Mouse (Mus musculus): ENCODE data around the gene Kcns1.

Gene Kcns1

DNA sequence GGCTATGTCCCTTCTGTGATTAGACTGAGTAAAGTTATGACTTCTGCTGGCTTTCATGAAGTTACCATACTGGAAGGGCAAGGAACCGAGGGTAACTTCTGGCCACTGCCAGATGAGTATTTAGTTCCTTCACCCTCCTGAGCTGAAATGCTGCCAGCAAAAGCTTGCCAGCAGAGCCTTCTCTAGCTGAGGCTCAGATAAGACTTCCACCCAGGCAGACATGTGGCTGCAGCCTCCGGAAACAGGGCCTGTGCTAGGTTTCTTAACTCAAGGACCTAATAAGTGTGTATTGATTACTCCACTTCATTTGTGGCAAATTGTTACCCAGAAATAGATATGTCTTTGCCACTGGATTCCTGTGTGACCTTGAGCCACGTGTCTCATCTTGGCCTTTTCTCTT, 2.5 kb upstream of the Kcns1 start:
- DNase-seq (ENCODE audit: low read depth, low spot score) = no peak

DNA sequence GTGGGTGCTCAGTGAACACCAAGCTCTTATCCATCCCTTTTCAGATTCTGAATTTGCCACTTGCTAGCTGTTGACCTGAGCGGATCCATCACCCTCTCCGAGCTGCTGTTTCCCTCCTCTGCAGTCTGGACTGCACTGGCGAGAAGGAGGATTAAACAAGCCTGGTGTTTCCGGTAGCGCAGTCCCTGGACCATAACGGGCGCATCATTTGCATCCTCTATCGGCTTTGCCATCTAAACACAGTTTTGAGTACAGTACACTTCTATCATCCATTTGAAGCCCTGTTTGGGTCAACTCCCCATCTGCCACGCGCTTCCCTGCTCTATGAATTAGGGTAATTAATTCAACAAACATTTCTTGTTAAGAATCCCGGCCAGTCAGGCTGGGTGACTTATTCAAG, 587 bp downstream of the Kcns1 start:
- no peak for DNase-seq (ENCODE audit: low read depth, low spot score)

- DNase-seq (ENCODE audit: low read depth, low spot score) = peak; percentile 16
Observed at GRCm38 (mm10) chr2:164168571-164168946, 2.4 kb downstream of the Kcns1 start.

DNA sequence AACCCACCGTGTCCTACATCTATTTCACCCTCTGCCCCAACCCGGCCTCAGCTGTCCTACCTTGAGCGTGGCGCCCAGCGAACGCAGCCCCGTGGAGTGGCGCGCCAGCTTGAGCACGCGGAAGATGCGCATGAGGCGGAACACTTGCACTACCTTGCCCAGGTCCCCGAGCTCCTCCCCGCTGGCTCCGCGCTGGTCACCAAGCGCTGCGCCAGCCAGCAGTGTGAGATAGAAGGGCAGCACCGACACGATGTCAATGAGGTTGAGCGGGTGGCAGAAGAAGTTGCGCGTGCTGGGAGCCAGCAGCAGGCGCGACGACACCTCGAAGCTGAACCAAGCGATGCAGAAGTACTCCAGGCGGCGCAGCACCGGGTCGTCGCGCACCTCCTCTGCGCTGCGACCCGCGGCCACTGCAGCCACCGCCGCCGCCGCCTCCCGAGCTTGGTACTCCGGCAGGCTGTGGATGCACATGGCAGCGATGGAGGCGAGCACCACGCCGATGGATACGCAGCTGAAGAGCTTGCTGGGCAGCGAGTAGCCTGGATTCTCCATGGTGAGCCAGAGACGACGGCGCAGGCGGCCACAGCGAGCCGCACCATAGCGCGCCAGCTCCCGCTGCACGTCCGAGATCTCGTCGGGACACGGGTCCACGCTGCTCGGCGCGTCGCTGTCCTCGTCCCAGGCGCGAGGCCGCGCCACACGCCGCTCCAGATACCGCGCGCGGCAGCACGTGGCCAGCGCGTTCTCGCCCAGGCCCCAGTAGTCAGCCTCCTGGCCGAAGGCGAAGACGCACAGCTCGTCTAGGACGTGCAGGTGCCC, 3.0 kb downstream of the Kcns1 start:
- peak; percentile 6 for DNase-seq (ENCODE audit: low read depth, low spot score)

DNA sequence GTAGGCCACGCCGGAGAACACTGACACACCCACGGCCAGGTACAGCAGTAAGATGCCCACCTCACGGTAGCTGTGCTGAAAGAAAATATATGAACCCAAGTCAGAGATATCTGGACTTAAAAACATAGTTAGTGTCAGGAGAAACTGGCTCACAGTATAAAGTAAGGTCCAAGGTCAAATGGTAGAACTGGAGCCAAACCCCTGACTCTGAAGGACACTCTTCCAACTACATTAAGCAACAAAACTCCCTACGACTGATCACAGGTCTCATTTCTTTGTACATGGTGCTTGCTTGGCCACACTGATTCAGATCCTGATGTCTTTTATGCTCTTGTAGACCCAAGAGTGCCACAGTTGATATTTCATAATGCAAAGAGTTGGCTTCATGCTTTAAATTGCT, 6.0 kb downstream of the Kcns1 start:
- no peak for DNase-seq (ENCODE audit: low read depth, low spot score)

- DNase-seq (ENCODE audit: low read depth, low spot score) = no peak
Observed at GRCm38 (mm10) chr2:164161515-164162055, 9.3 kb downstream of the Kcns1 start.

GRCm38 (mm10) chr2:164158838-164159237, 12.1 kb downstream of the Kcns1 start:
- no peak for DNase-seq (ENCODE audit: low read depth, low spot score)

DNA sequence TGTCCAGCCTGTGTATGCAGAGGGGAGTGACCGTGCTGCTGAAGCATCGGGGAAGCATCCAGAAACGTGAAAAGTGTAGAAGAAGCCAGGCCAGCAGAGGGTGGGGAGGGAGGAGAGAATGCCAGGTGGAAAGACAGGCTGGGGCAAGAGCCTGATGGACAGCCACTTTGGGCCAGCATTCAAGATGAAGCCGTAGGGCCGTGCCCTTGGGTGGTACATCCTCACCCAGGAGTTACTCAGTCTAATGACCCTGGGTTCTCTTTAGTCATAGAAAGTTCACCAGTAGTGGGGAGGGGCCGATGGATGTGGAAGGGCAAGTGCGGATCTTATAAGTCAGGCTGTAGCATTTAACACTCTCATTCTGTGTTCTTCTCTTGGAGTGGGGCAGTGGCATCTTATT, 14.8 kb downstream of the Kcns1 start:
- DNase-seq (ENCODE audit: low read depth, low spot score) = no peak

- no peak for DNase-seq (ENCODE audit: low read depth, low spot score)
Observed at GRCm38 (mm10) chr2:164154007-164154406, 16.9 kb downstream of the Kcns1 start.

- DNase-seq (ENCODE audit: low read depth, low spot score) = no peak
Observed at GRCm38 (mm10) chr2:164152341-164152740, 18.6 kb downstream of the Kcns1 start.

DNA sequence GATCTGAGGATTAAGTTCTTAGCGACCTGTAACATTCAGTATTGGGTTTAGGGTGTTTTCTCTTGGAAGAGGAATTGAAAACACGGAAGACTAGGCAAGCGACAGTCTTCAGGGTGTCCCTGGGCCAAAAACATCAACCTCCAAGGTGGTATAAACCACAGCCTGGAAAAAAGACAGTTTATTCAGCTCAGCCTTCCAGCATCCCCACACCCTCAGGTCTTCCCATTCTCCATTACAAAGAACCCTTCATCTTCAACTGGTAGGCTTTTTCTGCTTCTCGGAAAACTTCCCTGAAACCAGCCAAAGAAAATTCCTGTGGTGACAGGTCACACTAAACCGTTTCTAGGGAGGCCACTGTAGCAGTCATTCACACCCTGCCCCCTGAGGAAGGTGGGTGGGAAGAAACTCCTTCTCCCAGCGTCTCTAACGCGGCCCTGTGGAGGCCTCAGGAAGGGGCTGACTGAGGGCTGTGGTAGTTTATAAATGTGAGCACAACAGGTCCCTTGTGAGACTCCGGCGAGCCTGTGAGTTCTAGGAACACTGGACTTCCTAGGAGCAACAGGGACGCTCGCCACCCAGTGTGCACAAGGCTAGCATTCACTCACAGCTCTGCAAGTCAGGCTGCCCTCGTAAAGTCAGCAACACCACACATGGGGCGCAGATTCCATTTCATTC, 20.7 kb downstream of the Kcns1 start:
- no peak for DNase-seq (ENCODE audit: low read depth, low spot score)

GRCm38 (mm10) chr2:164146556-164146955, 24.4 kb downstream of the Kcns1 start:
- DNase-seq (ENCODE audit: low read depth, low spot score) = no peak

DNA sequence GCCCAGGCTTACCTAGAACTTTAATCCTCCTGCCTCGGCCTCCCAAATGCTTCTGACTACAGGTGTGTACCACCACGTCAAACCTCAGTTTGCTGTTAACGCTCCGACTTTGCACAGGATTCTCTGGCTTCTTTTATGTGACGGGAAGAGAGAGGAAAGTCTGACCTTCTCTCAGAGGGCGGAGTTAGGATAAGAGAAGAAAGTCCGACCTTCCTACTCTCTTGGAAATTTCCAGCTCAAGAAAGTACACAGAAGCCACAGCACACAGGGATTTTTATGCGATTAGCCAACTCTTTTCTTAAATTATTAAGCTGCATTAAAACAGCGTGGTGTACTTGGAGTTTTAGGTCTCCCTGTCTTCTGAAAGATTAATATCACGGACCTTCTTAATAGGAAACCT, 26.4 kb downstream of the Kcns1 start:
- DNase-seq (ENCODE audit: low read depth, low spot score) = no peak

DNA sequence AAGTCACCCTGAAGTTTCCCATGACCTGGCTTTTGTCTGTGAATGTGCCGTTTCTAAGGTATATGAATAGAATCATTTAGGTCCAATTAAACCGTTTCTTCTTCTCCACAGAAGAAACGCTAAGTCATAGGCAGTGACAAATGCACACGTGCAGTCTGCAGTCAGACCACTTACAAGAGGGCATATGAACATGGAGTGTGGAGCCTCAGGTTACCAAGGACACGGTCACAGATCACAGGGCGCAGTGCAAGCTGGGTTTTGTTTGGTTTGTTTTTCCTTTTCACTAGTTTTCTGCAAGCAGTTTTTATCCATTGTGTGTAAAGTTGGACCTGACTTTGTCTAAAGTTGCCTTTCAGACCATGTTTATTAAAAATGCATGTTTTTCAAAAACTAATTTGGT, 26.9 kb downstream of the Kcns1 start:
- DNase-seq (ENCODE audit: low read depth, low spot score) = no peak

DNA sequence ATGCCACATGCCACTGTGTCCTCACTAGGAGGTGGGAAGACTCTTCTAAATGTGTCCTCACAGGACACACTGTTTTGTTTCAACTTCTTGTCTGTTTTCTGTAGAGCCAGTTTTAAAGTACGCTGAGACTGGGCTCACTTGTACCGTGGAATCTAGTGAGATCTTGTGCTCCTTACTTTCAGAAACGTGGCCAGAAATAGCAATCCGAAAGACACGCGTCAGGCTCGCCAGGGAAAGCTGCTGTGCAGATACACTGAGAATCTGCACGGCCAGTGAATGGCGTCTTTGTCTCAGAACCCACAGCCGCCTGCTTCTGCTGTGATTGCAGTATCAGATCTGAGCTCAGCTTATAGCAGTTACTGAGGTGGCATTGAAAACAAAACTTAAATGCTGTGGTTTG, 28.9 kb downstream of the Kcns1 start:
- DNase-seq (ENCODE audit: low read depth, low spot score) = no peak

DNA sequence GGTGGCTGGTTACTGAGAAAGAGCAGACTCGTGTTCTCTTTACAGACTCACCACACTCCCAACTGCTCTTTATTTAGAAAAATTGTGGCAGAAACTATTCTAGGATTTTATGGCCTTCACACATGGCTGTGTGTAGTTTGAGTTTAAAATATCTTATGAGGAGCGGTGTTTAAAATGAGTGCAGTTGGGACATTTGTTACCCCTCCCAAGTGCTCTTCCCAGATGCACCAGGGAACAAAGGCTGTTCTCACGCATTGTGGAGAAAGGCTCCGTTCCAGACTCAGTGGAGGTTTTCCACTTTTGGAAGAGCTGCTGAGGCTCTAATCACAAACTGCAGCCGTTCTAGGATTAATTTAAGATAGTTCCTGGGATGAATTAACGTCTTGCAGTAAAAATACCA, 33.2 kb downstream of the Kcns1 start:
- DNase-seq (ENCODE audit: low read depth, low spot score) = no peak

GRCm38 (mm10) chr2:164136393-164136792, 34.5 kb downstream of the Kcns1 start:
- DNase-seq (ENCODE audit: low read depth, low spot score) = no peak

- no peak for DNase-seq (ENCODE audit: low read depth, low spot score)
Observed at GRCm38 (mm10) chr2:164135367-164135766, 35.5 kb downstream of the Kcns1 start.

DNA sequence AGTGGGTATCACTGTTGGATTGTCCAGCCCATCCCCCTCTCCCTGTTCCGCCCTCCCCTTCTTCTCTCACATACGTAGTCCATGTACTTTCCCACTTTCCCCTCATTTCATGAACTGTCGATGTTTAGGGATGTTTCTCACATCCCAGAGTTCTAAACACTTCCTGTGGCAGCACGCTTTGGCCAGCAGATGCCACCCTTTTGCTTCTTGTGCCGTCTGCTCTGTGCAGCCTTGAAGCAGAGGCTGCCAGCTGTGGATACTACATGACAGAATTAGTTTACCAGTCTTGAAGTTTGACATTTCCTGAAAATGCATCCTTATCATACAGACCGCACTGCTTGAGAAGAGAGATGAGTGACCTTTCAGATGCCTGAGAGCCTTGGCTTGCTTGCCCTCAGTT, 36.4 kb downstream of the Kcns1 start:
- no peak for DNase-seq (ENCODE audit: low read depth, low spot score)

GRCm38 (mm10) chr2:164131586-164131985, 39.3 kb downstream of the Kcns1 start:
- no peak for DNase-seq (ENCODE audit: low read depth, low spot score)

- no peak for DNase-seq (ENCODE audit: low read depth, low spot score)
Observed at GRCm38 (mm10) chr2:164128576-164129411, 42.1 kb downstream of the Kcns1 start.

GRCm38 (mm10) chr2:164127297-164127696, 43.6 kb downstream of the Kcns1 start:
- no peak for DNase-seq (ENCODE audit: low read depth, low spot score)
